Mouse (Mus musculus) lung, adult 2 months (tissue): ENCODE data around the gene Rdh5.

Source experiments
- CTCF ChIP-seq: fragments of 200-500 bp; IDR thresholded peaks from 2 replicates; pipeline ENCODE4 v1.5.1; 2011; ENCODE audit warnings: mild to moderate bottlenecking, low read length, control low read depth; ENCODE audit not compliant: insufficient read depth
- POLR2A ChIP-seq: fragments of 200-500 bp; IDR thresholded peaks from 2 replicates; pipeline ENCODE4 v1.6.1; 2011; ENCODE audit warnings: low read depth, mild to moderate bottlenecking, control low read depth, low read length, borderline replicate concordance; ENCODE audit errors: extremely low read depth

DNA sequence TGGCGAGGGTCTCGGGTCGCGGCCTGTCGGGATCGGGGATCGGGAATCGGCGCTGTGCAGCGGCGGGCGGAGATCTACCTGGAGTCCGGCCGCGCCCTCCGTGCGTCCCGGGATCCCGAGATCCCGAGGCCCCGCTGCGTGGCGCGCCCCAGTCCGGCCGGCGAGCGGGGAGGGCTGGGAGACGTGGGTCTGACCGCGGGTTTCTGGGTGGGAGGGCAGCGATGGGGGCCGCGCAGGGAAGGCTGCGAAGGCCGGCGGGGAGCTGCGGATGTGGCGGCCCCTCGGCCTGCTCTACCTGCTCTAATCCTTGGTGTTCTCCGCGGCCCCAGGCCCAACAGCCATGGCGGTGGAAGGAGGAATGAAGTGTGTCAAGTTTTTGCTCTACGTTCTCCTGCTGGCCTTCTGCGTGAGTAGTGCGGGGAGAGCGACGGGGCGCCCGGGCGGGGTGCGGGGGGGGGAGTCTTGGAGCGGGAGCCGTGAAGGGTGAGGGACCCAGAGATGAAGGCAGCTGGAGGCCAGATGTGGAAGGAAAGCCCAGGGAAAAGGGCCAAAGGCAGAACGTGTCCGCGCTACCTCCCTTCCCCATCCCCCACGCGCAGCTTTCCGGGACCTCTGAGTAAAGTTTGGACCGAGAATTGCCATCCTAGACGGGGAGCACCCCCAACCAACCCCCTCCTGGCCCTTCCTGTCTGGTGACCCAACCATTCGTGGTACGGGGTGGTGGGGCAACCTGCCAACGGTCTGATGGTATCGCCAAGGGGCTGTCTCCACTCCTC is 12.4 kb downstream of the Rdh5 start:
- TF ChIP-seq CTCF (no peak), POLR2A (no peak)
